Mouse (Mus musculus) spleen, adult 10 weeks (tissue): Measurements from ENCODE around the gene 9930021J03Rik. TPM values are rescaled to one million over a fixed set of nuclear protein-coding genes. Genes with fewer than 3 reads are reported as not detected.

Source experiments
- polyA plus RNA-seq: library from polyadenylated mRNA; stranded (reverse); fragments of 350-450 nt; fragmentation: Illumina TruSeq; extraction: RNeasy Lipid Tissue Mini Kit (QIAGEN cat#74804); gene quantifications from one replicate; pipeline ENCODE4 v1.2.3, GENCODE M21; 2015; ENCODE audit warnings: low replicate concordance; ENCODE audit not compliant: insufficient read depth

Gene 9930021J03Rik
- polyA plus RNA-seq: 31.8 TPM

GRCm38 (mm10) chr19:29805917-29806785, at the start of gene 9930021J03Rik:
Gene 9930021J03Rik (minus strand): TSS chr19:29805989.

DNA sequence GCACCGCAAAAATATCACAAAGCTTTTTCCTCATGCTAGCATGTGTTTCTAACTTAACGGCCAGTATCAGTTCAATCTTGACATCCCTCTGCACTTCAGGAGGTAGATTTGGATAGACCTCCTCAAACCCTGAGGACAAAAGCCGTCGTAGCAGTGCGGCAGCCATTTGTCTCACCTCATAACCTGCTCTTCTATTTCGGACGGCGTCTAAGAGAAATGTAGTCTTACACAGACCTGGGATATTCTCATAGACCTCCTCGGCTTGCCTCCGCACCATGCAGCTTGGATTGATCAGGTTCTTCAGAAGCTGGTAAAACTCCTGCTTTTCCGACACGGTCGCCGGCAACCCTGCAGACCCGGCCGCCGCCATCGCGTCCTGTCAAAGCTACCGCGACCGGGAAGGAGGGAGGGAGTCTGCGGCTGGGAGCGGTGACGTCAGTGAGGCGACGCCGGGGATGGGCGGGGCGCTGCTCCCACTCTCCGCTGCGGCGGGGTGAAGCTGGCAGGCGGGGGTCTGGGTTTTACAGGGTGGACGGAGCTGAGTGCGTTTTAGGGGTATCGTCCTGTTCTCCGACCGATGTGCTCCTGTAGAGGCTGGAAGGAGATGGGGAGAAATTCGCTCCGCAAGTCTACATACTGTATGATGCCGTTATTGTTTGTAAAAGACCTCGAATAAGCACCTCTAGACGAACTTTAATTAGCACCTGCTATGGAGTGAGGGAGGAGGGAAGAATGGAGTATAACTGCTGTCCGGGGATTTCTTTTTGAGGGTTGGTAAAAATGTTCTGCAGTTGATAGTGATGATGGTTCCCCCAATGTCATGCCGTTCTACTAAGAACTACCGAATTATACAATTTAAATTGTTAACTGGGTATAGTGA, 7.0 kb upstream of the 9930021J03Rik start, which contains the start of gene Ranbp6:
Gene Ranbp6, minus strand, starts transcription at position 394 of the 880 bp plus-strand sequence.

GRCm38 (mm10) chr19:29697245-29697874, 108.4 kb downstream of the 9930021J03Rik start, which contains the start of gene Mlana:
Gene Mlana (plus strand): TSS chr19:29697824.

Other genes with a start within 250 kb of the 9930021J03Rik start
- gene Ermp1, start 157.6 kb downstream of the 9930021J03Rik start, polyA plus RNA-seq: 41.5 TPM
- gene Mlana, start 108.2 kb downstream of the 9930021J03Rik start, polyA plus RNA-seq: not detected
- 37.8 TPM for gene Ranbp6, start 7.0 kb upstream of the 9930021J03Rik start, polyA plus RNA-seq
- gene Il33, start 119.1 kb upstream of the 9930021J03Rik start, polyA plus RNA-seq: 22.3 TPM
- not detected for gene Trpd52l3, start 197.8 kb upstream of the 9930021J03Rik start, polyA plus RNA-seq
- 82.6 TPM for gene Uhrf2, start 224.5 kb upstream of the 9930021J03Rik start, polyA plus RNA-seq